Mouse (Mus musculus): ENCODE results near the gene Sec31a.

Gene Sec31a

GRCm38 (mm10) chr5:100392436-100392955, 23.5 kb downstream of the Sec31a start:
- Histone ChIP-seq H3K9me3 (ENCODE audit: low read length) (no peaks in the 10 kb centered on the region), H3K4me1 (replicated peaks; ENCODE audit: low read depth, low read length) (0 out of 2 replicates have a peak, but pooled peaks cover 3% of the 10 kb centered on the region), H3K36me3 (ENCODE audit: insufficient read depth, low read length) (peaks cover 97% of the 10 kb centered on the region), H3K4me3 (replicated peaks; ENCODE audit: low read length) (no peak overlapping the region), H3K27me3 (ENCODE audit: insufficient read depth, low read length) (no peaks in the 10 kb centered on the region)
- TF ChIP-seq NANOG (IDR thresholded peaks at IDR 0.05; ENCODE audit: borderline replicate concordance, low read length), result no peak
- no peak for TF ChIP-seq CTCF (conservative IDR thresholded peaks at IDR 0.05; ENCODE audit: low read length)
- no peak for TF ChIP-seq POU5F1 (IDR thresholded peaks at IDR 0.05; ENCODE audit: borderline replicate concordance, low read length)

GRCm38 (mm10) chr5:100383782-100384510, 32.1 kb downstream of the Sec31a start:
- Histone ChIP-seq H3K36me3 (ENCODE audit: insufficient read depth, low read length) (peaks cover 95% of the 10 kb centered on the region), H3K4me3 (replicated peaks; ENCODE audit: low read length) (no peak overlapping the region), H3K9me3 (ENCODE audit: low read length) (no peaks in the 10 kb centered on the region), H3K4me1 (replicated peaks; ENCODE audit: low read depth, low read length) (0 out of 2 replicates have a peak, but pooled peaks cover 3% of the 10 kb centered on the region), H3K27me3 (ENCODE audit: insufficient read depth, low read length) (no peaks in the 10 kb centered on the region)
- no peak for TF ChIP-seq CTCF (conservative IDR thresholded peaks at IDR 0.05; ENCODE audit: low read length)
- no peak for TF ChIP-seq POU5F1 (IDR thresholded peaks at IDR 0.05; ENCODE audit: borderline replicate concordance, low read length)
- no peak for TF ChIP-seq NANOG (IDR thresholded peaks at IDR 0.05; ENCODE audit: borderline replicate concordance, low read length)

GRCm38 (mm10) chr5:100381094-100381493, 34.9 kb downstream of the Sec31a start:
- no peaks in the 10 kb centered on the region for H3K27me3 ChIP-seq (ENCODE audit: insufficient read depth, low read length)
- H3K4me1 ChIP-seq (replicated peaks; ENCODE audit: low read depth, low read length), result 0 out of 2 replicates have a peak, but pooled peaks cover 3% of the 10 kb centered on the region
- no peak overlapping the region for H3K4me3 ChIP-seq (replicated peaks; ENCODE audit: low read length)
- H3K9me3 ChIP-seq (ENCODE audit: low read length), result no peaks in the 10 kb centered on the region
- no peak for TF ChIP-seq POU5F1 (IDR thresholded peaks at IDR 0.05; ENCODE audit: borderline replicate concordance, low read length)
- H3K36me3 ChIP-seq (ENCODE audit: insufficient read depth, low read length), result peaks cover 100% of the 10 kb centered on the region

DNA sequence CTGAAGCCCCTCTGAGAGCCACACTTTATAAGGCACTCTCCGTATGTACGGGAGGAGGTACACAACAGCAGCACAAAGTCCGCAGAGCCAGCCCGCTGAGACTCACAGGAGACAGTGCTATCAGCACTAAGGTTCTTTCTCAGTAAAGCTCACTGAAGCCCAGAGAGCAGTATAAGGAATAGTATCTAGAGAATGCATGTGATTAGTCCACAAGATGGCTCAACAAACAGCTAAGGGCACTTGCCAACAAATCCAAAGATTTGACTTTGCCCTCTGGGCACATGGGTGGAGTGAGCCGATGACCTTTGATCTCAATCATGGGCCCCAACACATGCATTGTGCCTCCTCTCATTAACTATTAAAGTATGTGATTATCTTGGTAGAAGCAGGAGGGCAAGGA, 35.8 kb downstream of the Sec31a start:
- no peak for TF ChIP-seq NANOG (IDR thresholded peaks at IDR 0.05; ENCODE audit: borderline replicate concordance, low read length)
- no peak for TF ChIP-seq POU5F1 (IDR thresholded peaks at IDR 0.05; ENCODE audit: borderline replicate concordance, low read length)
- TF ChIP-seq CTCF (conservative IDR thresholded peaks at IDR 0.05; ENCODE audit: low read length), result no peak
- 0 out of 2 replicates have a peak, but pooled peaks cover 3% of the 10 kb centered on the region for H3K4me1 ChIP-seq (replicated peaks; ENCODE audit: low read depth, low read length)

GRCm38 (mm10) chr5:100378981-100379380, 37.1 kb downstream of the Sec31a start:
- H3K9me3 ChIP-seq (ENCODE audit: low read length), result no peaks in the 10 kb centered on the region
- H3K4me1 ChIP-seq (replicated peaks; ENCODE audit: low read depth, low read length), result no peaks in the 10 kb centered on the region
- TF ChIP-seq NANOG (IDR thresholded peaks at IDR 0.05; ENCODE audit: borderline replicate concordance, low read length) (no peak), CTCF (conservative IDR thresholded peaks at IDR 0.05; ENCODE audit: low read length) (no peak), POU5F1 (IDR thresholded peaks at IDR 0.05; ENCODE audit: borderline replicate concordance, low read length) (no peak)
- no peaks in the 10 kb centered on the region for H3K27me3 ChIP-seq (ENCODE audit: insufficient read depth, low read length)
- no peak overlapping the region for H3K4me3 ChIP-seq (replicated peaks; ENCODE audit: low read length)
- H3K36me3 ChIP-seq (ENCODE audit: insufficient read depth, low read length), result peaks cover 100% of the 10 kb centered on the region

More for the DNA sequence above, 35.8 kb downstream of the Sec31a start:
- Histone ChIP-seq H3K9me3 (ENCODE audit: low read length) (no peaks in the 10 kb centered on the region), H3K4me3 (replicated peaks; ENCODE audit: low read length) (no peak overlapping the region), H3K36me3 (ENCODE audit: insufficient read depth, low read length) (peaks cover 100% of the 10 kb centered on the region), H3K27me3 (ENCODE audit: insufficient read depth, low read length) (no peaks in the 10 kb centered on the region)

- TF ChIP-seq NANOG (IDR thresholded peaks at IDR 0.05; ENCODE audit: borderline replicate concordance, low read length) (no peak), POU5F1 (IDR thresholded peaks at IDR 0.05; ENCODE audit: borderline replicate concordance, low read length) (no peak), CTCF (conservative IDR thresholded peaks at IDR 0.05; ENCODE audit: low read length) (no peak)
- no peak overlapping the region for H3K4me3 ChIP-seq (replicated peaks; ENCODE audit: low read length)
- no peaks in the 10 kb centered on the region for H3K27me3 ChIP-seq (ENCODE audit: insufficient read depth, low read length)
- no peaks in the 10 kb centered on the region for H3K4me1 ChIP-seq (replicated peaks; ENCODE audit: low read depth, low read length)
- peaks cover 100% of the 10 kb centered on the region for H3K36me3 ChIP-seq (ENCODE audit: insufficient read depth, low read length)
- H3K9me3 ChIP-seq (ENCODE audit: low read length), result no peaks in the 10 kb centered on the region
These were observed 37.8 kb downstream of the Sec31a start for GRCm38 (mm10) chr5:100378211-100378610.

DNA sequence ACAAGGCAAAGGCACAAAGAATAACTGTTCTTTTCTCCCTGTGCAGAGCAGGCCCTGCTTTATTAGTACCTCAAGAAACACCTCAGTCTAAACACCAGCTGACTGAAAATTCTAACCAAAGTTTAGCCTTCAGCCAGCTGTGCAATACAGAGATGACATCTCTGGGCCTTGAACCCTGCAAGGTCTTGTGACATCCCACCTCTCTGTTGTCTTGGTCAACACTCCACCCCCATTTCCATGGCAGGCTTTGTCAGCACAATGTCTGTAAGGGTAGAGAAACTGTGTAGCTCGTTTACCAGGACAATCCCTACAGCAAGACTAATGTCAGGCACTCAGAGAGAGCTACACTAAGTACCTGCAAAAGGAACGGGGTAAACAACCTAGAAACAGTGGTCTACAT, 38.7 kb downstream of the Sec31a start:
- no peak overlapping the region for H3K4me3 ChIP-seq (replicated peaks; ENCODE audit: low read length)
- H3K4me1 ChIP-seq (replicated peaks; ENCODE audit: low read depth, low read length), result no peaks in the 10 kb centered on the region
- H3K27me3 ChIP-seq (ENCODE audit: insufficient read depth, low read length), result no peaks in the 10 kb centered on the region
- peaks cover 99% of the 10 kb centered on the region for H3K36me3 ChIP-seq (ENCODE audit: insufficient read depth, low read length)
- TF ChIP-seq CTCF (conservative IDR thresholded peaks at IDR 0.05; ENCODE audit: low read length), result no peak
- no peak for TF ChIP-seq POU5F1 (IDR thresholded peaks at IDR 0.05; ENCODE audit: borderline replicate concordance, low read length)
- no peak for TF ChIP-seq NANOG (IDR thresholded peaks at IDR 0.05; ENCODE audit: borderline replicate concordance, low read length)
- H3K9me3 ChIP-seq (ENCODE audit: low read length), result no peaks in the 10 kb centered on the region

DNA sequence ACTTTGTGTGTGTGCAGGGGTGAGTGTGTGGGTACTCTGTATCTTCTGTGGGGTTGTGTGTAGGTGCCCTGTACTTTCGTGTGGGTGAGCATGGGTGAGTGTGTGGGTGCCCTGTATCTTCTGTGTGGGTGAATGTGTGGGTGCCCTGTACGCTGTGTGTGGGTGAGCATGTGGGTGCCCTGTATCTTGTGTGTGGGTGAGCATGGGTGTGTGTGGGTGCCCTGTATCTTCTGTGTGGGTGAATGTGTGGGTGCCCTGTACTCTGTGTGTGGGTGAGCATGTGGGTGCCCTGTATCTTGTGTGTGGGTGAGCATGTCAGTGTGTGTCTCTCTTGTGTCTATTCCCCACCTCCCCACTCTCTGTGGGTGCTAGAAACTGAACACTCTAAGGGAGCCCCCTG, 41.3 kb downstream of the Sec31a start:
- TF ChIP-seq CTCF (conservative IDR thresholded peaks at IDR 0.05; ENCODE audit: low read length) (no peak), NANOG (IDR thresholded peaks at IDR 0.05; ENCODE audit: borderline replicate concordance, low read length) (no peak), POU5F1 (IDR thresholded peaks at IDR 0.05; ENCODE audit: borderline replicate concordance, low read length) (no peak)
- H3K4me3 ChIP-seq (replicated peaks; ENCODE audit: low read length), result no peak overlapping the region
- no peaks in the 10 kb centered on the region for H3K27me3 ChIP-seq (ENCODE audit: insufficient read depth, low read length)

More for the DNA sequence above, 41.3 kb downstream of the Sec31a start:
- Histone ChIP-seq H3K9me3 (ENCODE audit: low read length) (no peaks in the 10 kb centered on the region), H3K36me3 (ENCODE audit: insufficient read depth, low read length) (peaks cover 93% of the 10 kb centered on the region), H3K4me1 (replicated peaks; ENCODE audit: low read depth, low read length) (peaks cover 4% of the 10 kb centered on the region; the same call in 1 of the 2 replicates)

Measured in E14TG2a.4 (cell line).